Mouse (Mus musculus): ENCODE data around the gene Pld4.

The Pld4 gene

DNA sequence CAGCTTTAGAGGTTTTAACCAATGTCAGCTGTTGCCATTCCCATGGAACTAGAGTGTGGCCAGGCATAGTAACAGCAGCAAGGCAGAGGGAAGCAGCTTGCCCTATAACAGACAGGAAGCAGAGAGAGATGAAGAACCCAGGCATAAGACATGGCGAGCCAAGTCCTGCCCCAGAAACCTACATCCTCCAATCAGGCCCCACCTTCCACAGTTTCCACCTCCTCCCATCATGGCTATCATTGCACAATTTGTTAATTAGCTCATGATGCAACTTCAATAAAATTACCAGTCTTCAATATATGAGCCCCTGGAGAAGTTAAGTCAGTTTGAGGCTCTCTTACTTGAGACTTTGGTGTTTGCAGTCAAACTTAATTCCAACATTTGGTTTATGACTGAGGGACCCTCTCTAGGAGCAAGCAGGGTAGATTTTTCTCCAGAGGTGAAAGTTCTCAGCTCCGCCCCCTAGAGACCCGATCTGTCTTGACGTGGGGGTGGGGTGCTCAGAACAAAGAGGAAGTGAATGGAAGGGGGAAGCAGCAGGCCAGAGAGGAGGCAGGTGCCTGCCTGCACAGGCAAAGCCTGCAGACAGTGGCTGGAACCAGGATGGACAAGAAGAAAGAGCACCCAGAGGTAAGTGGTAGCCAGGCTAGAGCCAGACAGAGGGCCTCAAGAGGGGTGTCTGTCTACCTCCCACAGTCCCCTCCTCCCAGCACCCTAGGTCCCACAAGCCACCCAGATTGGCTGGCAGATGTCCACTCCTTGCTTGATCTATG, at the start of gene Pld4:
Gene Pld4, plus strand, starts transcription at position 502 of the 773 bp plus-strand sequence.
- DNase-seq (ENCODE audit: low spot score in 2 of 2), result peak in 1 of 2 experiments; percentile 40

DNA sequence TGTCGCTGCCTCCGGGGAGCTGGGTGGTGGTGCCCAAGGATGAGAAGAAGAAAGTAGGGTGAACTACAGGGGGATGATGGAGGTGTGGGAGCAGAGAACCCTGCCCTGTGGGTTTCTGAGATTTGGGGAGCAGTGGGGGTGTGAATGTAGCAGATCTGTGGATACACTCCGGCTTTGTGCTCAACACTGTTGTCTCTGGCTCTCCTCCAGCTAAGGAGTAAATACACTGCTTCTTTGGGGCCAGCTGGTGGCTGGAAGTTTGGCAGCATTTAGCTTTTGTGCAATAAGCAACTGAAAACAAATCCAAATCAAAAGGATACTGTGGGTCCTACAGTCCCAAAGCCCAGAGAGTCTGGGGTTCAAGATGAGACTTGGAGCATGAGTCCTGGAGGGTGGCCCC, 46.5 kb upstream of the Pld4 start:
- DNase-seq (ENCODE audit: low spot score in 2 of 2), result no peak

DNA sequence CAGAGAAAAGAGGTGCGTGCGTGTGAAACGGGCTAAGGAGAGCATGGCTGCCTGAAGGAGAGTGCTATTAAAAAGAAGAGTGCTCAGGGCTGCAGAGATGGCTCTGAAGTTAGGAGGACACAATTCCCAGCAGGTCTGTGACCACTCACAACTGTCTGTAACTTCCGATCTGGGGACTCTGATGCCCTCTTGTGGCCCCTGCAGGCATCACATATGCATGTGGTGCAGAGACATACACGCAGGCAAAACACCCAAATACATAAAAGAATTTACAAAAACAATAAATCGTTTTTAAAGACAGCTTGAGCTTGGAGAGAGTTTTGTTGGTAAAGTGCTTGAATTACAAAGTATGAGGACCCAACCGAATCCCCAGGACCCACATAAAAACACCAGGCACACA, 43.3 kb upstream of the Pld4 start:
- DNase-seq (ENCODE audit: low spot score in 2 of 2), result peak; percentile 38 to 57

DNA sequence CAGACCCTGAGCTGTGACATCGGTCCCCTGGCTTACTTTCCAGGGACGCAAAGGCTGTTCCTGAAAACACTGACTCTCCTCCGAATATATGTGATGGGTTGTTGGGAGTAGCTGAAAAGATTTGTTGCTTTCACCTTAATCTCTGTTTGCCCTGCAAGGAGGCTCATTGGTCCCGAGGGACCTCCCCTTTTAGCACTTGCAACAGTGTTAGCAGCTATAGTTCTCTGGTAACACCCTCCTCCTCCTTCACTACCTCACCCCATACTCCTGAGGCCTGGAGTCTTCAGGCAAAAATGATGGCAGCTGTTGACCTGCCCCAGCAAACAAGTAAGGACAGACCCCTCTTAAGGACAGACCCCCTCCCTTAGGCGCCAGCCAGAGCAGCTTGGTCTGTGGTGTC, 41.5 kb upstream of the Pld4 start:
- DNase-seq (ENCODE audit: low spot score in 2 of 2), result no peak

DNA sequence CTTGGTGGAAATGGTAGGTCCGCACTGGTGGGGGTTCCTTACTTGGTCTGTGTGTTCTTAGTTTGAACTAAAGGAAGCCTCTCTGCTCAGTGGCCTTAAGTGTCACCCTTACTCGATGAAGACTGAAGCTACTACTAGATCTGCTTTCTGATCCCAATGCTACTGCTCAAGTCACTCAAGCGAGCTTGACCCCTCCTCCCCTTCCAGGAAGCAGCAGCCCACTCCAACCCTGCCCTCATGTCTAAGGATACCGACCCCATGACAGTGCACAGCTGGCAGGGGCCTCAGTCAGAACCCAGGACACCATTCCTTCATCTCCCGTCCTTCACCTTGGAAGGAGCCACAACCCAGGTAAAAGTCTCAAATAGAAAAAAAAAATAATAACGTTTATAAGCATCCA, 40.2 kb upstream of the Pld4 start, which contains the start of gene Cep170b:
Gene Cep170b, plus strand, starts transcription at position 240 of the 400 bp plus-strand sequence.
- DNase-seq (ENCODE audit: low spot score in 2 of 2), result no peak

DNA sequence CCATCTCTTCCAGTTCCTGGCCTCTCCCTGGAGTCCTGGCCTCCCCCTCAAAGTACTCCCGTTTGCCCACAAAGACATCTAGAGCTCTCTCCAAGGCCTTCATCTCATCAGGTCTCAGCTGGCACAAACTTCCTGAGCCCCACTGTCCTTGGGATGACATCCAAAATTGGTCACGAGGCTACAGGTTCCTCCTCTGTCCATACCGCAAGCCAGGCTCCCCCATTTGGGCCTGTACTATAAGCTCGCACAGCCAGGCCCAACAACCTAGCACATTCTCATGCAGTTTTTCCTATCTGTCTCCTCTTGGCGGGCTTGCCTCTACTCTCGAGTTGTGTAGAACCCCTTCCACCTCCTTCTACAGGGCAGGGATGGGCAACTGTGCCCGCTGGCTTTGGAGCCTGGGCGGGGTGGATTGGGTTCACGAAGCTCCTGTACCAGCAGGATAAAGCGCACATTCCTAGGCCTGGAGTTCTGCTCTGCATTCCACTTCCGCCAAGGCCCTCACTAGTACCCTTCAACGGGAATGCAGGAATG, 39.5 kb upstream of the Pld4 start:
- no peak for DNase-seq (ENCODE audit: low spot score in 2 of 2)

DNA sequence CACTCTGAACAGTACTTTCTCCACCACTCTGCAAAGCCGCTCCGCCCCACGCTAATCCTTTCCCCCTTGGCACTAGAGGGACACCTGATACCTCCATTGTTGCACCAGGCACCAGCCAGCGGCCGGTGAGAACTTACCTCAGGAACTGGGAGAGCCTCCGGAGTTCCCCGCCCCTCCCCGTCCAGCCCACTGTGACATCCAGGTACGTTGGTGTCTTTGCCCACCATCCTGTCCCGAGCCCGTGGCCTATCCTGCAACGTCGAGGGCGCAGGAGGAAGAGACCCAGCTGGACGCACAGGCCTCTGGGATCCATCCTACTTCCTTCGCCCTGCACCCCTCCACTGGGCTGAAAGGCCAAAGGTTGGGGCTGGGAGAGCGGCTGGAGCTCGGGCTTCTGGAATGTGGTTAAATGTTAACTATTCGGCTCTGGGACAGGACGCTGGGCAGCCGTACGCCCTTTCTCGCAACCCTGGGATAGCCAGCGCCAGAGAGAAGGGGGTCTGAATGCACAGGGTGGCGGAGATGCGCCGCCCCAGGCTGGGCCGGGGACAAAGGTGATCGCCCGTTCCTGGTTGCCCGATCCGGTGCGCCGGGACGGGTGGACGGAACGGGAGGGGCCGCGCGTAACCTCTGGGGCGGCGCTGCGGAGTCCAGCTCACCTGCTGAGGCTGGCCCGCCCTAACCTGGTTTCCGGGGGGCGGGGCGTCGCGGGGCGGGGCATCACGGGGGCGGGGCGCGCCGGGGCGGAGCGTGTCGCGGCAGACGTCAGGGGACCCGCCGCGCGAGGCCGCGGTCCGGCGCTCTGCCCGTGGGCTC, 38.8 kb upstream of the Pld4 start:
- DNase-seq (ENCODE audit: low spot score in 2 of 2), result peak; percentile 33 to 56

DNA sequence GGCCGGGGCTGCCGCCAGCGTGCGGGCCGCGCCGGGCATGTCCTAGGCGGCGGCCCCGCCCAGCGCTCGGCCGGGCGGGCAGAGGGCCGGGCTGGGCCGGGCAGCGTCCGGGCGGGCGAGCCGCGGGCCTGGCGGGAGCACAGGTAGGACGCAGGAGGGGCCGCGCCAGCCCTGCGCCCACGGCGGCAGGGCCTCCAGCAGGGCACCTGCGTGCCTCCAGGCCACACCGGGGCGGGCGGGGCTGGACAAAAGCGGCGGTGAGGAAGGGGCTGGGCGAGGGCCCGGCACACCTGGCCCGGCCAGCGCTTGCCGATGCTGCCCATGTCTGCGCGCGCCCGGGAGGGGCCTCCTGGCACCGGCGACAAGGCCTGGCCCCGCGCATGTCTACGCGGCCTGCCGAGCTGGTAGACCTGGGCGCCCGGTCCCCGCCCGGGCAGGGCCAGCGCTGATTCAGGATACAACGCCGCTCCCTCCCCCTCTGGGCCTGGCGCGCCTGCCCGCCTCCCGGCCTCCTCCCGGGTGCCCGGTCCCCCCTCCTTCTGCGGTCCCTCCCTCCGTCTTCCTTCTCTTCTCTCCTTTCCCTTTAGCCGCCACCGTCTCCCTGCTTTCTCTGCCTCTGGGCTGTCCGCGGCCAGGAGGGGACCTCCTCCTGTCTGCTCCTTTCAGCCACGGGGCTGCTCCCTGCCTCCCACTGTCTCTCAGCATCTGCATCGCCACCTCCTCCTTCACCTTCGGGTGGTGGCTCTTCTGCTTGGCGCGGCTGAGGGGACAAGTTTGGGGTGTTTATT, 38.0 kb upstream of the Pld4 start:
- no peak for DNase-seq (ENCODE audit: low spot score in 2 of 2)

DNA sequence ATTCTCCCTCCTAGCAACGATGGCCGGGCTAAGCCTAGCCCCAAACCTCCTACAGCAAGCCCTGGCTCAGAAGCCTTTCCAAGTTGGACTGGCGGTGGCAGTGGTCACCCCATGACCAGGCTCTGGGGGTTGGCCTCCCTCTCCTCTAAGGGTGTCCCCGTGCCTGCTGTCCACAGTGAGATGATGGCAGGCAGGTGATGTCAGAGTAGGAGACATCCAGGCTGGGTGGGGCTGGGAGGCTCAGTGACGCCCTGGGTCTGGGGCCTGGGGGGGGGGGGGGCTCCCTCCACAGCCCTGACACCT, 37.5 kb upstream of the Pld4 start:
- DNase-seq (ENCODE audit: low spot score in 2 of 2), result no peak

DNA sequence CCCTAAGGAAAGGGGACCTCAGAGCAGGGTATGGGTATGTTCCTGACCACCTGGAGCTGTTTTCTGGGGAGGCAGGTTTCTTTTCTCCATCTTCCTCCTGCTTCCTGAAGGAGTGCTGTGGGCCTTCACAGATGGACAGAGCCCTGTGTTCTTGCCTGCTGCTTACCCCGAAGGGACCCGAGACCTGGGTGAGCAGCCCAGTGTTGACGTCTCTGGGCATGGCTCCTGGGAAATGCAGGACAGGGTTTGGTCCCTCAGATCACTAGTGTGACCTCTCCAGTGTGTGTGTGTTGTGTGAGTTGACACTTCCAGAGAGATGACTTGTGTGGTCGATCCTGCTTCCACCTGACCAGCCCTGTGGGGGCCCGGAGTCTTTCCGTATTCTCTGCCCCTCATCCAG, 37.0 kb upstream of the Pld4 start:
- DNase-seq (ENCODE audit: low spot score in 2 of 2), result no peak

DNA sequence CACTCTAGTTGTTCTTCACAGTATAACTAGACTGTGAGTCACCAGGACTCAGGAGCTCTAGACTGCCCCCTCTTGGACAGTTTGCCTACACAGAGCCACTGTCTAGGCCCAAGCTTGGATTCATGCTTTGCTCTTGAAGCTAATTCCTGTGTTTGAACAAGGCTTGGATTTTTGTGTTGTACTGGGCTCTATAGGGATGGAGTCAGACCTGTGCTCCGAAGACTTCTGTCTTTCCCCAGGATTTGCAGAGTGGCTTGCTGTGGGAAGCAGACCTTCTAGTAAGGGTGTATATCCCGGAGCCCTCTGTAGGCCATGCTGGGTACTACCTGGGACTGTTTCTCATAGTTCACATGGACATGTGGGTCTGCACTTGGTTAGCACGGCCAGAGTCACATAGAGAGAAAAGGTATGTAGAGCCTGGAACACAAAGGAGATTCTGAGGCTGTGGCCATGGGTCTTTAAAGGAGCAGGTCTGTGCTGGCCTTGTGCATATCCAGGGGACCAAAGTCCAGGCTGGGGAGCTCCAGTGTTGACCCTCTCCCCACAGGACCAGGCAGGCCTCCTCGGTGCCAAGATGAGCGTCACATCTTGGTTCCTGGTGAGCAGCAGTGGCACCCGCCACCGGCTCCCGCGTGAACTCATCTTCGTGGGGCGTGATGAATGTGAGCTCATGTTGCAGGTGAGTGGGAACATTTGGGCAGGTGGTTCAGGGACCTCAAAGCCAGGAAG, 36.2 kb upstream of the Pld4 start:
- peak; percentile 45 to 69 for DNase-seq (ENCODE audit: low spot score in 2 of 2)

DNA sequence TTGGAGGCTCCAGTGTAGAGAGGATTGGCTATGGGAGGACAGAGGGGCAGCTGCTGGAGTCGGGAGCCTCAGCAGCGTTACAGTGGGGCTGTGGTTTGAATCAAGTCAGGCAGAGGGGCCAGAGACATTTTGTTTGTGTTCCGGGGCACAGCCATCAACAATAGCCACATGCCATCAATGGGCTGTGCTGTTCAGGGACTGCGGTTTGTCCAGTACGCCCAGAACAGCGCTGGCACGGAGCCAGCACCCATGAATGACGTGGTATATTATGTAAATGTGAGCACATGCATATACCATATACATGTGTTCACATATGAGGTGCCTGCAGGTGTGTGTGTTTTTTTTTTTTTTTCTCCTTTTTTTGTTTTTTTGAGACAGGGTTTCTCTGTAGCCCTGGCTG, 32.7 kb upstream of the Pld4 start:
- no peak for DNase-seq (ENCODE audit: low spot score in 2 of 2)

DNA sequence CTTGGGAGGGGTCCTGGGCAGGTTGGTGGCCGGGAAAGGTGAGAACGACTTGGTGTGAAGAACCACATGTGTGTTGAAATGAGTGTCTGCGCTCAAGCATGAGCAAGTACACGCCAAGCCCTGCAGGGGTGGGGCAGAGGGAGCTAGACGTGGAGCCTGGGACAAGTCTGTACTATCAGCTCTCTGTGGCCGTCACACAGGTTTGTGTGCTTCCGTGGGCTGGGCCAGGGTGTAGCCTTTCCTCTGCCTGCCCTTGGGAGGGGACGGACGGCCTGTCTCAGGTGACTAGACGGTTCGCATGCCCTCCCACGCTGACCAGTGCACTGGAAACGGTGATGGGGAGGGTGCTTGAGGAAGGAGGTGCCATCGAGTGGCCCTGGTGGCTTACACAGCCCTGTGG, 29.6 kb upstream of the Pld4 start:
- DNase-seq (ENCODE audit: low spot score in 2 of 2), result no peak

DNA sequence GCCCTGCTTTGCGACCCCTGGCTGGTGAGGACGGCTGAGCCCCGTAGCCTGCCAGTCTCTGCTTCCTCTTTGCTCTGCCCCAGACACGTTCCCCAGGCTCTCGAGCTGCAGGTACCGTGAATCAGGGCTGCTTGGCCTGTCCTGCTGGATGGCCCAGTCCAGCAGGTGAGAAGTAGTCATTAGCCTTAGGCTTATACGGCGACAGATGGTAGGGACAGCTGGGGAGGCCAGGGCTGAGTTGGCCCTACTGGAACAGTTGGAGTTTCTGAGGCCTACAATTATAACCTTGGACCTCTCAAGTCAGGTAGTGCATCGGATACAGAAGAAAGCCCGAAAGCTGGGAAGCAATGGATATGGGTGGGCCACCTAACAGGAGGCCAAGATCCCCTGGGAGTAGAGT, 27.9 kb upstream of the Pld4 start:
- DNase-seq (ENCODE audit: low spot score in 2 of 2), result no peak

DNA sequence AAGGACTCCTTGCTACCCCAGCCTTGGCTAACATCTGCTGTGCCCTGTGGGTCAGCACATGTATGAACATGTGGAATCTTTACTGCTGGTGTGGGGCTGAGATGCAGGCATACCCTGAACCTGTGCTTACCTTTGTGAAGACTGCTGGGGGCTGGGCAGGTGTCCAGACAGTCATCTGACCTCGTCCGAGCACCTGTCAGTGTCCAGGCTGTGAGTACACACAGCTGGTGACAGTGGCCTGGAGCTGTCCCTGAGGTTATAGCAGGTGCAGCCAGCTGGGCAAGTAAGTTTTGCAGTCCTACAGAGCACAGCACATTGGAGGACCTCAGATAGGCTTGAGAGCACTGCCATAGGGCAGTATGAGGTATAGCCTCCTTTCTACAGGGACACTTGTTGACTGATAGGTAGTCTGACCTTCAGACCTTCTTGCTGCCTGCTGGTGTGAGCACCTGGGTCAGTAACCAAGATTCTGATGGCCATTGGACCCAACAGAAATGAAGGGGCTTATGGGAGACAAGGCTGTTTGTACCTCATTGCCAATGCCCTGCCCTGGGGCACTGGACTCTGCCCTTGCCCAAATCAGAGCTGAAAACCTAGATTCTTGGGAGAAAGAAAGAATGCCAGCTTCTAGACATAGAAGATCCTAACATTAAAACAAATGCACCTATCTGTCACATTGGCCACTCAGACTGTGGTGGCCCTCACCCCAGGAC, 26.2 kb upstream of the Pld4 start:
- no peak for DNase-seq (ENCODE audit: low spot score in 2 of 2)

DNA sequence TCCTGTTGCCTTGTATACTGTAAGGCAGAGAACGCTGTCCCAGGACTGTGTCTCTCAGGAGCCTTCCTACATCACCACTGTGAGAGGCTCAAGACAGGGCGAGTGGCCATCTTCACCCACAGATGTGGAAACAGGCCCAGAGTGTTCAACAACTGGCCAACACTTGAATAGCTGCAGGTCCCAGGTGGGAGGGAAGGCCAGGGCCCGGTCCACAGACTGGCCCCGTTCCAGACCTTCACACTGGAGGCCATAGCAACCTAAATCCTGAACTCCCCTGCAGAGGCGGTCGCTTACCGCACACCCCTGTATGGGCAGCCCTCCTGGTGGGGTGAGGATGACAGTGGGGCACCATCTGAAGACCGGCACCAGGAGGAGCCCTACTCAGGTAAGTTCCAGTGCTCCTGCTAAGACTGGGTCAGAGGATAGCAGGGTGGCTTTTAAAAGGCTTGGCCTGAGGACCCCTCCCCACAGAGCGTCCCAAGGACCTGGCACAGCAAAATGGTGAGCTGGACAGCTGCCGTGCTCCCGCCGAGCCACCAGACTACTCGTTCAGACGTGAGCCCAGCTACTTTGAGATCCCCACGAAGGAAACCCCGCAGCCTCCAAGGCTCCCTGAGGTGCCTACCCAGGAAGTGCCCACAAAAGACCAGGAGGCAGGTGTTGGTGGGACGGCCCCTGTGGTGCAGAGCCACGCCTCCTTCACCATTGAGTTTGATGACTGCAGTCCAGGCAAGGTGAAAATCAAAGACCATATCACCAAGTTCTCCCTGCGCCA, 25.4 kb upstream of the Pld4 start:
- DNase-seq (ENCODE audit: low spot score in 2 of 2), result no peak

DNA sequence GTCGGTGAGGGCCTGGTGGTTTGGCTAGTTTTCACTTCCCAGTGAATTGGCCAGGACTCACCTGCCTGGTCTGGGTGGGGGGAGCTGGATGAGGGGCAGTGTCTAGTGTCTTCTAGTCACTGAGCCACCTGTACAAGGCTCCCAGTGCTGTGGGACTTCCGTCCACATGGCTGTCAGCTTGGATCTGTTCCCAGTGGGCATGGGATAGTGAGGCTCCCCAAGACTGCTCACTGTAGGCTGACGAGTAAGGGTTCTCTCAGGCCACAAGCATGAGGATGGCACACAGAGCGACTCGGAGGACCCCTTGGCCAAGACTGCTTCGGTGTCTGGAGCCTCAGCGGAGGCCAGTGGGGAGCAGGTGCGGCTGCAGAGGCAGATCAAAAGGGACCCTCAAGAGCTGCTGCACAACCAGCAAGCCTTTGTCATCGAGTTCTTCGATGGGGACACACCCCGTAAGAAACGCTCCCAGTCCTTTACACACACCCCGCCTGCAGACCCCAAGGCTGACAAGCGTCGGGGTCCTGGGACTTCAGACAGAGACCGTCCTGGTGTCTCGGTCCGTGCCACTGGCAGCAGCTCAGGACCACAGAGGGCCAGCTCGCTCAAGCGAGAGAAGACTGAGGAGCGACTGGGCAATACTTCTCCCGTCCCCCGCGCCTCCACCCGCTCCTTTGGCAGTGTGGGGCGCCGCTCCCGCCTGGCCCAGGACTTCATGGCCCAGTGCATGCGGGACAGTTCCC, 24.4 kb upstream of the Pld4 start:
- DNase-seq (ENCODE audit: low spot score in 2 of 2), result no peak

DNA sequence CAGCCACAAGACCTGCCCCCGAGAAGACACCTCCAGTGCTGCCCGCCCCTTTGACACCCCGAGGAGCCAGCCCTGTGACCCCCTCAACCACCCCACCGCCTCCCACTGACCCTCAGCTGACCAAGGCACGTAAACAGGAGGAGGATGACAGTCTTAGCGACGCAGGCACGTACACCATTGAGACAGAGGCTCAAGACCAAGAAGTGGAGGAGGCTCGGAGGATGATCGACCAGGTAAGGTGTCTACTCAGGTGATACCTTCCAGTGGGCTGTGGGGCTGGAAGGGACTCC, 23.9 kb upstream of the Pld4 start:
- DNase-seq (ENCODE audit: low spot score in 2 of 2), result no peak

DNA sequence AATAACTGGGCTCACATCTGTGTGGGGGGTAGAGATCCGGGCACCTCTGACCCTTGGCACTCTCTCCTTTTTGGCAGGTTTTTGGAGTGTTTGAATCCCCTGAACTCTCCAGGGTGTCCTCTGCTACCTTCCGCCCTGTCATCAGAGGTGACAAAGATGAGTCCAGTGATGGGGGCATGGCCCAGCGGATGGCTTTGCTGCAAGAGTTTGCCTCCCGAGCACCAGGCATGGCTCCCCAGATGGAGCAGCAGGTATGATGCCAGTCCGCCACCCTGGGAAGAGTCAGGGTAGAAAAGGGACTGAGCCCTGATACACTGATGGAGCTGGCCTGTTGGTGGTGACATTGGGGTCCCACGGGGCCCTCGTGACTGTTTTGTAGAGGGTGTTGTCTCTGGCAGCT, 23.4 kb upstream of the Pld4 start:
- DNase-seq (ENCODE audit: low spot score in 2 of 2), result no peak

DNA sequence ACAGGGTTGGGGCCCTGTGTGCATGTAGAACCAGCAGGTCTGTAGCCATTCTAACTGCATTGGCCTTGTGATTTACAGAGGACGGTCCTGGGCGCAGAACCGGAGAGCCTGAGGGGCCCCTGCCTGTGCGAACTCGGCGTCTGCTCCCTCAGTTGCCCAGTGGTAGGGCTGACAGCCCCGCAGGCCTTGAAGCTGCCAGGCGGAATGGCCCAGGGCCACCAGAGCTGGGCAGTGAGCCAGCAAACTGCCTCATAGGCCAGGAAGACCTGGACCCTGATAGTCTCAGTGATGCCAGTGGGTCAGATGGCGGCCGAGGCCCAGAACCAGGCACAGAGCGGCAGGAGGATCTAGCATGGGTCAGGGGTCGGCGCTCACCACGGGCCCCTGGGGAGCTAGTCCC, 22.7 kb upstream of the Pld4 start:
- DNase-seq (ENCODE audit: low spot score in 2 of 2), result no peak

Data from thymus, postnatal 10 days (tissue).